Mouse (Mus musculus) frontal cortex, postnatal 14 days (tissue): Measurements from ENCODE around the gene Dnah2.

ENCODE experiments used
- DNase-seq, 2 experiments: peaks; one replicate each; pipeline ENCODE4 v3.0.0; 2022; ENCODE audit warnings: low spot score in 2 of 2

Dnah2 gene

GRCm38 (mm10) chr11:69390400-69391034 lies 158.4 kb downstream of the Dnah2 start:
- DNase-seq = peak in 1 of 2 experiments; percentile 54

GRCm38 (mm10) chr11:69389531-69390399 lies 159.1 kb downstream of the Dnah2 start:
- peak; percentile 31 to 43 for DNase-seq

GRCm38 (mm10) chr11:69388680-69389079 lies 160.2 kb downstream of the Dnah2 start:
- no peak for DNase-seq

GRCm38 (mm10) chr11:69386758-69387157 lies 162.2 kb downstream of the Dnah2 start:
- no peak for DNase-seq

- DNase-seq = no peak
Observed at GRCm38 (mm10) chr11:69384979-69385378, 163.9 kb downstream of the Dnah2 start.

GRCm38 (mm10) chr11:69382478-69383105 lies 166.3 kb downstream of the Dnah2 start:
- DNase-seq = no peak

GRCm38 (mm10) chr11:69381356-69381755 lies 167.6 kb downstream of the Dnah2 start:
- DNase-seq = no peak

GRCm38 (mm10) chr11:69379600-69379999 lies 169.3 kb downstream of the Dnah2 start:
- no peak for DNase-seq

GRCm38 (mm10) chr11:69377766-69378165 lies 171.1 kb downstream of the Dnah2 start:
- no peak for DNase-seq

- DNase-seq = no peak
Observed at GRCm38 (mm10) chr11:69375646-69376045, 173.3 kb downstream of the Dnah2 start.

- no peak for DNase-seq
Observed at GRCm38 (mm10) chr11:69373223-69373965, 175.5 kb downstream of the Dnah2 start.

GRCm38 (mm10) chr11:69372780-69373170 lies 176.1 kb downstream of the Dnah2 start:
- DNase-seq = no peak

- peak; percentile 35 to 46 for DNase-seq
Observed at GRCm38 (mm10) chr11:69372056-69372779, 176.7 kb downstream of the Dnah2 start.

- no peak for DNase-seq
Observed at GRCm38 (mm10) chr11:69371601-69372000, 177.3 kb downstream of the Dnah2 start.

GRCm38 (mm10) chr11:69370817-69371215 lies 178.1 kb downstream of the Dnah2 start:
- no peak for DNase-seq
